Mouse (Mus musculus): Measurements from ENCODE around the gene Ssbp3. TPM values are rescaled to one million over a fixed set of nuclear protein-coding genes. Genes with fewer than 3 reads are reported as not detected.

Gene Ssbp3
- polyA plus RNA-seq (2015; fragmentation: Nextera tagmentation; extraction: Ambion mirVana): 99.4 and 108 TPM in 2 replicates

GRCm38 (mm10) chr4:106910201-106911172 lies at the start of gene Ssbp3:
Gene Ssbp3, plus strand, starts transcription at chr4:106910701.
- WGBS: under 1% methylated on average over 48 of the region's 51 CpGs
- peak within 1 kb of the TSS; percentile 100 for H3K4me3 ChIP-seq (replicated peaks)
- H3K9ac ChIP-seq: peak within 1 kb of the TSS; percentile 98
- peak; percentile 64 for ATAC-seq (replicated peaks; ENCODE audit: low FRiP score)
- peaks cover 24% of the 10 kb centered on the region for H3K36me3 ChIP-seq
- no peaks in the 10 kb centered on the region for H3K9me3 ChIP-seq (replicated peaks)
- peak within 1 kb of the TSS; percentile 81 for H3K4me2 ChIP-seq
- peak within 1 kb of the TSS; percentile 96 for H3K27ac ChIP-seq
- no peaks in the 10 kb centered on the region for H3K27me3 ChIP-seq
- peaks cover 65% of the 10 kb centered on the region for H3K4me1 ChIP-seq

- no peak overlapping the region for H3K4me2 ChIP-seq
- 62% methylated on average over 8 of the region's 8 CpGs for WGBS
- no peaks in the 10 kb centered on the region for H3K36me3 ChIP-seq
- no peaks in the 10 kb centered on the region for H3K27me3 ChIP-seq
- H3K27ac ChIP-seq: peak overlapping the region; percentile 68
- no peak overlapping the region for H3K9ac ChIP-seq
- H3K4me3 ChIP-seq (replicated peaks): no peak overlapping the region
- no peaks in the 10 kb centered on the region for H3K9me3 ChIP-seq (replicated peaks)
- ATAC-seq (replicated peaks; ENCODE audit: low FRiP score): no peak
- H3K4me1 ChIP-seq: peaks cover 77% of the 10 kb centered on the region
Observed at GRCm38 (mm10) chr4:106861871-106862270, 48.6 kb upstream of the Ssbp3 start.

- Histone ChIP-seq H3K4me3 (replicated peaks) (no peak overlapping the region), H3K9ac (no peak overlapping the region), H3K27me3 (no peaks in the 10 kb centered on the region), H3K27ac (peak overlapping the region; percentile 68), H3K4me1 (peaks cover 81% of the 10 kb centered on the region), H3K4me2 (no peak overlapping the region), H3K36me3 (no peaks in the 10 kb centered on the region), H3K9me3 (replicated peaks) (no peaks in the 10 kb centered on the region)
- no peak for ATAC-seq (replicated peaks; ENCODE audit: low FRiP score)
- WGBS: 32% methylated on average over 7 of the region's 7 CpGs
Observed at GRCm38 (mm10) chr4:106862317-106862716, 48.2 kb upstream of the Ssbp3 start.

GRCm38 (mm10) chr4:106862767-106863370 lies 47.6 kb upstream of the Ssbp3 start:
- no peaks in the 10 kb centered on the region for H3K9me3 ChIP-seq (replicated peaks)
- H3K27me3 ChIP-seq: no peaks in the 10 kb centered on the region
- peaks cover 84% of the 10 kb centered on the region for H3K4me1 ChIP-seq
- H3K9ac ChIP-seq: no peak overlapping the region
- H3K27ac ChIP-seq: peak overlapping the region; percentile 68; the same call in 1 of the 2 replicates
- no peak overlapping the region for H3K4me3 ChIP-seq (replicated peaks)
- WGBS: 46% methylated on average over 3 of the region's 3 CpGs
- no peak for ATAC-seq (replicated peaks; ENCODE audit: low FRiP score)
- H3K36me3 ChIP-seq: no peaks in the 10 kb centered on the region
- no peak overlapping the region for H3K4me2 ChIP-seq

GRCm38 (mm10) chr4:106865415-106866110 lies 44.9 kb upstream of the Ssbp3 start:
- Histone ChIP-seq H3K9ac (no peak overlapping the region), H3K4me2 (peak overlapping the region; percentile 30), H3K9me3 (replicated peaks) (no peaks in the 10 kb centered on the region), H3K4me3 (replicated peaks) (no peak overlapping the region), H3K4me1 (peaks cover 77% of the 10 kb centered on the region), H3K27me3 (no peaks in the 10 kb centered on the region), H3K27ac (peak overlapping the region; percentile 86), H3K36me3 (no peaks in the 10 kb centered on the region)
- 6% methylated on average over 19 of the region's 19 CpGs for WGBS
- peak; percentile 42 for ATAC-seq (replicated peaks; ENCODE audit: low FRiP score)

- H3K4me2 ChIP-seq: no peak overlapping the region
- 59% methylated on average over 5 of the region's 5 CpGs for WGBS
- H3K27ac ChIP-seq: peak overlapping the region; percentile 86
- H3K36me3 ChIP-seq: no peaks in the 10 kb centered on the region
- no peak overlapping the region for H3K4me3 ChIP-seq (replicated peaks)
- H3K9me3 ChIP-seq (replicated peaks): no peaks in the 10 kb centered on the region
- peaks cover 70% of the 10 kb centered on the region for H3K4me1 ChIP-seq
- no peak for ATAC-seq (replicated peaks; ENCODE audit: low FRiP score)
- H3K27me3 ChIP-seq: no peaks in the 10 kb centered on the region
- H3K9ac ChIP-seq: no peak overlapping the region
Observed at GRCm38 (mm10) chr4:106866381-106866780, 44.1 kb upstream of the Ssbp3 start.

GRCm38 (mm10) chr4:106866845-106867244 lies 43.7 kb upstream of the Ssbp3 start:
- no peak overlapping the region for H3K9ac ChIP-seq

GRCm38 (mm10) chr4:106868737-106869438 lies 41.6 kb upstream of the Ssbp3 start:
- peak overlapping the region; percentile 45; the same call in 1 of the 2 replicates for H3K27ac ChIP-seq
- H3K4me3 ChIP-seq (replicated peaks): no peak overlapping the region
- no peaks in the 10 kb centered on the region for H3K36me3 ChIP-seq
- 46% methylated on average over 12 of the region's 12 CpGs for WGBS
- no peak overlapping the region for H3K4me2 ChIP-seq
- H3K27me3 ChIP-seq: no peaks in the 10 kb centered on the region
- H3K9ac ChIP-seq: no peak overlapping the region
- H3K9me3 ChIP-seq (replicated peaks): no peaks in the 10 kb centered on the region
- H3K4me1 ChIP-seq: peaks cover 45% of the 10 kb centered on the region
- no peak for ATAC-seq (replicated peaks; ENCODE audit: low FRiP score)

More at GRCm38 (mm10) chr4:106866845-106867244, 43.7 kb upstream of the Ssbp3 start:
- Histone ChIP-seq H3K36me3 (no peaks in the 10 kb centered on the region), H3K4me3 (replicated peaks) (no peak overlapping the region), H3K9me3 (replicated peaks) (no peaks in the 10 kb centered on the region), H3K27me3 (no peaks in the 10 kb centered on the region), H3K27ac (peak overlapping the region; percentile 86), H3K4me2 (no peak overlapping the region), H3K4me1 (peaks cover 65% of the 10 kb centered on the region)
- WGBS: 14% methylated on average over 7 of the region's 7 CpGs
- ATAC-seq (replicated peaks; ENCODE audit: low FRiP score): peak; percentile 85

- H3K27me3 ChIP-seq: no peaks in the 10 kb centered on the region
- no peak for ATAC-seq (replicated peaks; ENCODE audit: low FRiP score)
- peaks cover 44% of the 10 kb centered on the region for H3K4me1 ChIP-seq
- H3K27ac ChIP-seq: peak overlapping the region; percentile 45; the same call in 1 of the 2 replicates
- 72% methylated on average over 3 of the region's 3 CpGs for WGBS
- H3K9ac ChIP-seq: no peak overlapping the region
- no peak overlapping the region for H3K4me2 ChIP-seq
- H3K4me3 ChIP-seq (replicated peaks): no peak overlapping the region
- H3K9me3 ChIP-seq (replicated peaks): no peaks in the 10 kb centered on the region
- H3K36me3 ChIP-seq: no peaks in the 10 kb centered on the region
Observed at GRCm38 (mm10) chr4:106869539-106869951, 41.0 kb upstream of the Ssbp3 start.

- Histone ChIP-seq H3K27ac (no peak overlapping the region), H3K27me3 (no peaks in the 10 kb centered on the region), H3K4me2 (no peak overlapping the region), H3K4me3 (replicated peaks) (no peak overlapping the region), H3K36me3 (no peaks in the 10 kb centered on the region), H3K9ac (no peak overlapping the region), H3K4me1 (peaks cover 35% of the 10 kb centered on the region), H3K9me3 (replicated peaks) (no peaks in the 10 kb centered on the region)
- no peak for ATAC-seq (replicated peaks; ENCODE audit: low FRiP score)
- WGBS: 93% methylated on average over 2 of the region's 2 CpGs
Observed at GRCm38 (mm10) chr4:106870556-106870955, 39.9 kb upstream of the Ssbp3 start.

GRCm38 (mm10) chr4:106874501-106874900 lies 36.0 kb upstream of the Ssbp3 start:
- no peak overlapping the region for H3K9ac ChIP-seq
- WGBS: 88% methylated on average over 7 of the region's 7 CpGs
- H3K27me3 ChIP-seq: no peaks in the 10 kb centered on the region
- no peak overlapping the region for H3K4me3 ChIP-seq (replicated peaks)
- H3K4me2 ChIP-seq: no peak overlapping the region
- H3K36me3 ChIP-seq: no peaks in the 10 kb centered on the region
- no peaks in the 10 kb centered on the region for H3K9me3 ChIP-seq (replicated peaks)
- no peak overlapping the region for H3K27ac ChIP-seq
- H3K4me1 ChIP-seq: peaks cover 5% of the 10 kb centered on the region
- ATAC-seq (replicated peaks; ENCODE audit: low FRiP score): no peak
